12 mouse cellular contexts compared by ENCODE assay signal in the genomic region with DNA sequence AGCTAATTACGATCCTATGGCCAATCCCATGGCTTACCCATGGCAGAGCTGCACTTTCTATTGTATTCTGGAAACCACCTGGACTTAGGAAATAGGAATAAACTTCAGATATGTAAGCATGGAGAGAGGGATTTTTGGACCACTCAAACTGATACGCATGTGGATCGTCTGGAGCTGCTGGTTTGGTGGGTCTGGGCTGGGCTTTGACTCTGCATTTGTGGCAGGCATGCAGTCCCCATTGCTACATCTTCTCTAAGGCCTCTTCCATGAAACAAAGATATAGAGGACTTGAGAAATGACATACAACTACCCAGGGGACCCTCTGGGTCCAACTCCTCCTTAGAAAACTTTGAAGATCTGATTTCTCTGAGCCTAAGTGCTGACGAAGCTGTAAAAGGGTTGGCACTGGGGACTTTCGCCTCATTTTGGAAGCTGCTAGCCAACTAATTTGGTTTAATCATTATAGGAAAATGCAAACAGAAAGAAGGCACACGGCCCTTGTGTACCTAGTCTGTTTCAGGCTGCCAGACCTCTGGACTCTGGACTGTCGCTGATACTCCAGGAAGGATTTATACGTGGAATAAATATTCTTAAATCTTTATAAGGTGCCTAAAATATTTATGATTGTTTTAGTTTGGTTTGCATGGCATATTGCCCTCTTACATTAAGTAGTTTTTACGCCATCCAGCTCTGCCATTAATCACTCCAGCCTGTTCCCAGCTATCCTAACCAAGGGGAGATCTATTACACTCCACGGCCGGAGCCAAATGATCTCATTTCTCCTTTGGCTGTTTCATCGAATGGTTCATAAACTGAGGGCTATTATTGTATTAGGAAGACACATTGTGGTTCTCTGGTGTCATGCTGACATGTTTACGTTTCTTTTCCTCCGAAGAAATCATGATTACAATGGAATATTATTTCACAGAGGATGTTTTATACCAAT.
DNase-seq lines count a peak whose midpoint lies in the region; ATAC-seq and TF ChIP-seq lines count a peak whose summit lies in the region.
"Had no signal": no experiment of that assay in that cellular context is flagged by ENCODE, and none has a peak within 500 bp of the region (broad histone marks: within the 10 kb centered on the region; RNA-seq: fewer than 3 reads in every experiment).

No protein-coding gene starts in this region.

- intact Hi-C loops in heart, postnatal 25 days (cut with DNase I) = no loop called here

- WGBS in limb, embryonic 13.5 days = 50% methylated on average over 14 of the region's 14 CpGs
- WGBS in limb, embryonic 10.5 days = 79% methylated on average over 14 of the region's 14 CpGs
- WGBS in intestine, embryonic 16.5 days = 33% methylated on average over 14 of the region's 14 CpGs
- 21% methylated on average over 14 of the region's 14 CpGs for WGBS in large intestine, adult 2 months
- 23% methylated on average over 14 of the region's 14 CpGs for WGBS in small intestine, adult 2 months
- 57% methylated on average over 14 of the region's 14 CpGs for WGBS in lung, adult 2 months

- H3K4me2 ChIP-seq in limb, embryonic 13.5 days (replicated peaks) = no peak overlapping the region
- peak overlapping the region; percentile 3; the same call in 1 of the 2 replicates for H3K4me2 ChIP-seq in intestine, embryonic 16.5 days (ENCODE audit: low read depth, low read length)
- H3K4me2 ChIP-seq: embryonic facial prominence, embryonic 15.5 days; lung, embryonic 14.5 days had no signal

- no peak for DNase-seq in limb, embryonic 10.5 days (ENCODE audit: low spot score)
- DNase-seq in large intestine, adult 2 months (ENCODE audit: low read depth, low spot score) = peak; percentile 58
- DNase-seq in ovary, adult 18-20 months (ENCODE audit: low spot score) = no peak
- no peak for DNase-seq in lung, adult 2 months
- DNase-seq in heart, postnatal 25 days (ENCODE audit: low spot score) = no peak
- DNase-seq: lung, embryonic 14.5 days; right cerebral cortex, postnatal 4 days; thymus, postnatal 25 days had no signal

- no peaks in the 10 kb centered on the region for H3K27me3 ChIP-seq in limb, embryonic 13.5 days
- no peaks in the 10 kb centered on the region for H3K27me3 ChIP-seq in limb, embryonic 10.5 days (ENCODE audit: low read depth, poor library complexity, severe bottlenecking)
- H3K27me3 ChIP-seq in intestine, embryonic 16.5 days (replicated peaks; ENCODE audit: control insufficient read depth, insufficient read depth, low read length) = no peaks in the 10 kb centered on the region
- no peaks in the 10 kb centered on the region for H3K27me3 ChIP-seq in small intestine, adult 2 months (ENCODE audit: control insufficient read depth, insufficient read depth, low read length)
- H3K27me3 ChIP-seq: embryonic facial prominence, embryonic 15.5 days had no signal

- peaks cover 15% of the 10 kb centered on the region for H3K4me1 ChIP-seq in limb, embryonic 13.5 days
- H3K4me1 ChIP-seq in limb, embryonic 10.5 days = 0 out of 2 replicates have a peak, but pooled peaks cover 3% of the 10 kb centered on the region
- H3K4me1 ChIP-seq in intestine, embryonic 16.5 days (ENCODE audit: control insufficient read depth, insufficient read depth, low read length) = peaks cover 10% of the 10 kb centered on the region
- peaks cover 20% of the 10 kb centered on the region; the same call in 1 of the 2 replicates for H3K4me1 ChIP-seq in small intestine, adult 2 months (ENCODE audit: control insufficient read depth, insufficient read depth, insufficient read length, low read length)
- H3K4me1 ChIP-seq in lung, adult 2 months (ENCODE audit: control insufficient read depth, insufficient read depth, low read length) = no peaks in the 10 kb centered on the region
- H3K4me1 ChIP-seq: embryonic facial prominence, embryonic 15.5 days had no signal

- TF ChIP-seq POLR2A in small intestine, adult 2 months (IDR thresholded peaks at IDR 0.05; ENCODE audit: low read depth, low read length) = no peak
- no peak for TF ChIP-seq POLR2A in lung, adult 2 months (IDR thresholded peaks at IDR 0.05; ENCODE audit: borderline replicate concordance, extremely low read depth, low read depth, low read length)

- no peak overlapping the region for H3K27ac ChIP-seq in limb, embryonic 13.5 days
- H3K27ac ChIP-seq in limb, embryonic 10.5 days = no peak overlapping the region
- no peak overlapping the region for H3K27ac ChIP-seq in intestine, embryonic 16.5 days (ENCODE audit: low read length)
- H3K27ac ChIP-seq in small intestine, adult 2 months (ENCODE audit: insufficient read depth, low read depth, low read length) = peak overlapping the region; percentile 60
- H3K27ac ChIP-seq: embryonic facial prominence, embryonic 15.5 days had no signal

- peak; percentile 66 for ATAC-seq in limb, embryonic 13.5 days (ENCODE audit: low FRiP score, low read depth)
- ATAC-seq in intestine, embryonic 16.5 days = peak; percentile 94

- H3K36me3 ChIP-seq in limb, embryonic 13.5 days = no peaks in the 10 kb centered on the region
- H3K36me3 ChIP-seq in limb, embryonic 10.5 days = no peaks in the 10 kb centered on the region
- no peaks in the 10 kb centered on the region for H3K36me3 ChIP-seq in intestine, embryonic 16.5 days (ENCODE audit: control insufficient read depth, insufficient read depth, low read length)
- no peaks in the 10 kb centered on the region for H3K36me3 ChIP-seq in small intestine, adult 2 months (ENCODE audit: control insufficient read depth, insufficient read depth, low read length)
- H3K36me3 ChIP-seq: embryonic facial prominence, embryonic 15.5 days had no signal

- no peaks in the 10 kb centered on the region for H3K9me3 ChIP-seq in limb, embryonic 13.5 days
- no peaks in the 10 kb centered on the region for H3K9me3 ChIP-seq in limb, embryonic 10.5 days (replicated peaks)
- no peaks in the 10 kb centered on the region for H3K9me3 ChIP-seq in intestine, embryonic 16.5 days (ENCODE audit: control insufficient read depth, low read length)
- H3K9me3 ChIP-seq: embryonic facial prominence, embryonic 15.5 days had no signal

- no peak overlapping the region for H3K4me3 ChIP-seq in limb, embryonic 13.5 days
- H3K4me3 ChIP-seq in limb, embryonic 10.5 days = no peak overlapping the region
- H3K4me3 ChIP-seq in intestine, embryonic 16.5 days (ENCODE audit: low read length) = no peak overlapping the region
- no peak overlapping the region for H3K4me3 ChIP-seq in small intestine, adult 2 months (ENCODE audit: low read depth, low read length)
- H3K4me3 ChIP-seq in lung, adult 2 months (replicated peaks; ENCODE audit: extremely low read depth, low read depth, low read length) = no peak overlapping the region
- H3K4me3 ChIP-seq: embryonic facial prominence, embryonic 15.5 days had no signal

- no peak for TF ChIP-seq CTCF in small intestine, adult 2 months (IDR thresholded peaks at IDR 0.05; ENCODE audit: extremely low read depth, insufficient read length, insufficient replicate concordance, low read depth, low read length)
- no peak for TF ChIP-seq CTCF in lung, adult 2 months (IDR thresholded peaks at IDR 0.05; ENCODE audit: insufficient read depth, low read length)

- no peak overlapping the region for H3K9ac ChIP-seq in limb, embryonic 13.5 days
- no peak overlapping the region for H3K9ac ChIP-seq in intestine, embryonic 16.5 days (ENCODE audit: low read depth, low read length)
- H3K9ac ChIP-seq: embryonic facial prominence, embryonic 15.5 days; lung, embryonic 14.5 days had no signal
